Mouse (Mus musculus): ENCODE data around the gene Mctp1. TPM values are rescaled to one million over a fixed set of nuclear protein-coding genes. Genes with fewer than 3 reads are reported as not detected.

The Mctp1 gene
- polyA plus RNA-seq, 1 experiment from 2014 or later: 3.9 TPM

- no peak overlapping the region for H3K4me3 ChIP-seq (ENCODE audit: low read depth, low read length)
- H3K9me3 ChIP-seq (ENCODE audit: low read length): no peaks in the 10 kb centered on the region
- H3K4me1 ChIP-seq (ENCODE audit: insufficient read depth, low read depth, low read length): no peaks in the 10 kb centered on the region
- WGBS: 21% methylated on average over 2 of the region's 2 CpGs
- H3K27ac ChIP-seq (ENCODE audit: low read length): no peak overlapping the region
- H3K4me2 ChIP-seq (replicated peaks; ENCODE audit: low read depth, low read length): no peak overlapping the region
- no peak for TF ChIP-seq CTCF (IDR thresholded peaks at IDR 0.05)
- no peak for TF ChIP-seq EP300 (IDR thresholded peaks at IDR 0.05)
- H3K36me3 ChIP-seq (ENCODE audit: insufficient read depth, low read length): no peaks in the 10 kb centered on the region
- H3K9ac ChIP-seq (replicated peaks; ENCODE audit: low read depth): no peak overlapping the region
- DNase-seq (ENCODE audit: low spot score) (no peak), ATAC-seq (no peak)
- no peaks in the 10 kb centered on the region for H3K27me3 ChIP-seq (replicated peaks; ENCODE audit: insufficient read depth, low read length)
Measured at GRCm38 (mm10) chr13:76809802-76810201, 425.5 kb downstream of the Mctp1 start.

GRCm38 (mm10) chr13:76810496-76810939 lies 426.2 kb downstream of the Mctp1 start:
- no peaks in the 10 kb centered on the region for H3K27me3 ChIP-seq (replicated peaks; ENCODE audit: insufficient read depth, low read length)
- no peak overlapping the region for H3K4me3 ChIP-seq (ENCODE audit: low read depth, low read length)
- no peaks in the 10 kb centered on the region for H3K4me1 ChIP-seq (ENCODE audit: insufficient read depth, low read depth, low read length)
- 10% methylated on average over 7 of the region's 7 CpGs for WGBS
- no peaks in the 10 kb centered on the region for H3K36me3 ChIP-seq (ENCODE audit: insufficient read depth, low read length)
- ATAC-seq (no peak), DNase-seq (ENCODE audit: low spot score) (no peak)
- H3K27ac ChIP-seq (ENCODE audit: low read length): no peak overlapping the region
- no peak overlapping the region for H3K9ac ChIP-seq (replicated peaks; ENCODE audit: low read depth)
- no peaks in the 10 kb centered on the region for H3K9me3 ChIP-seq (ENCODE audit: low read length)
- no peak overlapping the region for H3K4me2 ChIP-seq (replicated peaks; ENCODE audit: low read depth, low read length)
- TF ChIP-seq CTCF (IDR thresholded peaks at IDR 0.05) (no peak), EP300 (IDR thresholded peaks at IDR 0.05) (no peak)

GRCm38 (mm10) chr13:76823083-76823482 lies 438.7 kb downstream of the Mctp1 start:
- WGBS: 59% methylated on average over 3 of the region's 3 CpGs
- no peak for DNase-seq (ENCODE audit: low spot score)
- Histone ChIP-seq H3K9ac (replicated peaks; ENCODE audit: low read depth) (no peak overlapping the region), H3K4me1 (ENCODE audit: insufficient read depth, low read depth, low read length) (no peaks in the 10 kb centered on the region), H3K27ac (ENCODE audit: low read length) (no peak overlapping the region), H3K27me3 (replicated peaks; ENCODE audit: insufficient read depth, low read length) (no peaks in the 10 kb centered on the region), H3K4me2 (replicated peaks; ENCODE audit: low read depth, low read length) (no peak overlapping the region), H3K4me3 (ENCODE audit: low read depth, low read length) (no peak overlapping the region), H3K9me3 (ENCODE audit: low read length) (no peaks in the 10 kb centered on the region), H3K36me3 (ENCODE audit: insufficient read depth, low read length) (no peaks in the 10 kb centered on the region)
- no peak for ATAC-seq
- TF ChIP-seq EP300 (IDR thresholded peaks at IDR 0.05) (no peak), CTCF (IDR thresholded peaks at IDR 0.05) (no peak)

GRCm38 (mm10) chr13:76824932-76825694 lies 440.8 kb downstream of the Mctp1 start:
- ATAC-seq: no peak
- 50% methylated on average over 10 of the region's 10 CpGs for WGBS
- no peak for TF ChIP-seq EP300 (IDR thresholded peaks at IDR 0.05)
- TF ChIP-seq CTCF (IDR thresholded peaks at IDR 0.05): no peak

GRCm38 (mm10) chr13:76827738-76828137 lies 443.4 kb downstream of the Mctp1 start:
- no peak overlapping the region for H3K9ac ChIP-seq (replicated peaks; ENCODE audit: low read depth)
- ATAC-seq (no peak), DNase-seq (ENCODE audit: low spot score) (no peak)
- TF ChIP-seq CTCF (IDR thresholded peaks at IDR 0.05): no peak
- no peaks in the 10 kb centered on the region for H3K27me3 ChIP-seq (replicated peaks; ENCODE audit: insufficient read depth, low read length)
- WGBS: 82% methylated on average over 3 of the region's 3 CpGs
- no peak overlapping the region for H3K27ac ChIP-seq (ENCODE audit: low read length)
- H3K36me3 ChIP-seq (ENCODE audit: insufficient read depth, low read length): no peaks in the 10 kb centered on the region
- no peaks in the 10 kb centered on the region for H3K4me1 ChIP-seq (ENCODE audit: insufficient read depth, low read depth, low read length)
- no peaks in the 10 kb centered on the region for H3K9me3 ChIP-seq (ENCODE audit: low read length)
- H3K4me3 ChIP-seq (ENCODE audit: low read depth, low read length): no peak overlapping the region
- no peak overlapping the region for H3K4me2 ChIP-seq (replicated peaks; ENCODE audit: low read depth, low read length)

More at GRCm38 (mm10) chr13:76824932-76825694, 440.8 kb downstream of the Mctp1 start:
- Histone ChIP-seq H3K36me3 (ENCODE audit: insufficient read depth, low read length) (no peaks in the 10 kb centered on the region), H3K9ac (replicated peaks; ENCODE audit: low read depth) (no peak overlapping the region), H3K4me1 (ENCODE audit: insufficient read depth, low read depth, low read length) (no peaks in the 10 kb centered on the region), H3K27ac (ENCODE audit: low read length) (no peak overlapping the region), H3K27me3 (replicated peaks; ENCODE audit: insufficient read depth, low read length) (no peaks in the 10 kb centered on the region), H3K9me3 (ENCODE audit: low read length) (no peaks in the 10 kb centered on the region), H3K4me3 (ENCODE audit: low read depth, low read length) (no peak overlapping the region), H3K4me2 (replicated peaks; ENCODE audit: low read depth, low read length) (no peak overlapping the region)
- DNase-seq (ENCODE audit: low spot score): no peak

GRCm38 (mm10) chr13:76838031-76838430 lies 453.7 kb downstream of the Mctp1 start:
- Histone ChIP-seq H3K27ac (ENCODE audit: low read length) (no peak overlapping the region), H3K4me2 (replicated peaks; ENCODE audit: low read depth, low read length) (no peak overlapping the region), H3K4me3 (ENCODE audit: low read depth, low read length) (no peak overlapping the region), H3K9ac (replicated peaks; ENCODE audit: low read depth) (no peak overlapping the region), H3K9me3 (ENCODE audit: low read length) (no peaks in the 10 kb centered on the region), H3K4me1 (ENCODE audit: insufficient read depth, low read depth, low read length) (no peaks in the 10 kb centered on the region), H3K36me3 (ENCODE audit: insufficient read depth, low read length) (no peaks in the 10 kb centered on the region), H3K27me3 (replicated peaks; ENCODE audit: insufficient read depth, low read length) (no peaks in the 10 kb centered on the region)
- no peak for ATAC-seq
- TF ChIP-seq CTCF (IDR thresholded peaks at IDR 0.05) (no peak), EP300 (IDR thresholded peaks at IDR 0.05) (no peak)
- DNase-seq (ENCODE audit: low spot score): no peak
- 67% methylated on average over 3 of the region's 3 CpGs for WGBS

Data from lung, postnatal 0 days (tissue).